Comparison of ENCODE assay signal across 24 mouse cellular contexts in the genomic region with DNA sequence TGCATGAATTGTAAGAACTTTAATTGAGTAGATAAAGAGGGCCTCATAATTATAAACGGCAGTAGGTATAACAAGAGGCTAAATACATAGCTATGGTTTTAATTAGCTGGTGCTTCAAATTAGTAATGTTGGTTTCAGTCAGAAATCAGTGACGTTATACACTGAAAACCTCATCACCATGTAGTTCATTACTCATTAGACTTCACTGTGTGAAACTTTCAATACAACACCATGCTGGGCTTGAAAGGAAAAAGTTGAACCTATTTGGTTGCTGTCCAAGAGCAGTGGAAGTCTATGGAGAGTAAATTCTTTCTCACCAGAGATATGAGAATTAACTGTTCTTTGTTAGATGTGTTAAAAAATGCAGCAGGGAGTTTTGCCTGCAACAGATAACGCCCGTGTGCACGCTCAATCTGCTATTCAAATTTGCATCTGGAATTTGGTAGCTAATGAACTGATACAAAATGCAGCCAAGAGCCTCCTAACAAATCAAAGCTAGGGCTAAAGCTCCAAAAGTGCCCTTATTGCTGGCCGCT.
DNase-seq lines count a peak whose midpoint lies in the region; ATAC-seq and TF ChIP-seq lines count a peak whose summit lies in the region.
"Had no signal": no experiment of that assay in that cellular context is flagged by ENCODE, and none has a peak within 500 bp of the region (broad histone marks: within the 10 kb centered on the region; RNA-seq: fewer than 3 reads in every experiment).

No protein-coding gene starts in this region.

- H3K9me3 ChIP-seq in hindbrain, embryonic 14.5 days (ENCODE audit: control insufficient read depth, low read length), result no peaks in the 10 kb centered on the region
- no peaks in the 10 kb centered on the region for H3K9me3 ChIP-seq in hindbrain, embryonic 11.5 days (ENCODE audit: control insufficient read depth, low read length)
- H3K9me3 ChIP-seq in forebrain, embryonic 13.5 days (replicated peaks), result no peaks in the 10 kb centered on the region
- H3K9me3 ChIP-seq in forebrain, embryonic 16.5 days (ENCODE audit: control insufficient read depth, low read length), result no peaks in the 10 kb centered on the region
- H3K9me3 ChIP-seq in heart, embryonic 11.5 days (replicated peaks; ENCODE audit: control insufficient read depth, low read length), result no peaks in the 10 kb centered on the region
- H3K9me3 ChIP-seq: G1E; heart, embryonic 13.5 days; hindbrain, embryonic 12.5 days; intestine, embryonic 15.5 days had no signal

- ATAC-seq in hindbrain, embryonic 14.5 days (ENCODE audit: low FRiP score), result no peak
- no peak for ATAC-seq in hindbrain, embryonic 11.5 days (ENCODE audit: low FRiP score)
- ATAC-seq in forebrain, embryonic 13.5 days, result peak; percentile 85; the same call in 1 of the 2 replicates
- ATAC-seq in forebrain, embryonic 16.5 days, result peak; percentile 58
- ATAC-seq in heart, embryonic 11.5 days (replicated peaks; ENCODE audit: insufficient number of reproducible peaks, low FRiP score, low TSS enrichment), result no peak
- ATAC-seq: hindbrain, embryonic 16.5 days; intestine, embryonic 15.5 days had no signal

- H3K4me2 ChIP-seq in hindbrain, embryonic 14.5 days (replicated peaks), result no peak overlapping the region
- H3K4me2 ChIP-seq in hindbrain, embryonic 11.5 days (replicated peaks; ENCODE audit: low read depth, low read length), result no peak overlapping the region
- H3K4me2 ChIP-seq in forebrain, embryonic 13.5 days, result no peak overlapping the region
- H3K4me2 ChIP-seq in forebrain, embryonic 16.5 days (ENCODE audit: low read length), result no peak overlapping the region
- no peak overlapping the region for H3K4me2 ChIP-seq in heart, embryonic 11.5 days
- H3K4me2 ChIP-seq: heart, embryonic 13.5 days; hindbrain, embryonic 12.5 days; intestine, embryonic 15.5 days had no signal

- DNase-seq in hindbrain, embryonic 14.5 days (ENCODE audit: low spot score), result no peak
- DNase-seq in hindbrain, embryonic 11.5 days (ENCODE audit: low spot score), result no peak
- peak; percentile 78 for DNase-seq in brain, embryonic 14.5 days (ENCODE audit: low read depth)
- no peak for DNase-seq in lung, adult 18-20 months
- DNase-seq: adrenal gland, adult 2 months; adrenal gland, postnatal 14 days; B cell, adult 2 months; cerebellum, adult 11-12 months; cerebellum, adult 8-10 months; cerebellum, postnatal 14 days; gastrocnemius, postnatal 25 days; heart, adult 18-20 months; heart, postnatal 14 days; heart, postnatal 4 days; kidney, adult 11 months had no signal

- H3K4me1 ChIP-seq in hindbrain, embryonic 14.5 days (replicated peaks; ENCODE audit: control insufficient read depth, insufficient read depth, low read length), result no peaks in the 10 kb centered on the region
- no peaks in the 10 kb centered on the region for H3K4me1 ChIP-seq in hindbrain, embryonic 11.5 days (replicated peaks; ENCODE audit: control insufficient read depth, insufficient read depth, low read length)
- H3K4me1 ChIP-seq in forebrain, embryonic 13.5 days, result peaks cover 5% of the 10 kb centered on the region; the same call in 1 of the 2 replicates
- H3K4me1 ChIP-seq in forebrain, embryonic 16.5 days (replicated peaks; ENCODE audit: control insufficient read depth, insufficient read depth, low read length), result no peaks in the 10 kb centered on the region; the same call in 1 of the 2 replicates
- H3K4me1 ChIP-seq in heart, embryonic 11.5 days (ENCODE audit: control insufficient read depth, insufficient read depth, low read length), result no peaks in the 10 kb centered on the region
- H3K4me1 ChIP-seq: heart, embryonic 13.5 days; hindbrain, embryonic 12.5 days; intestine, embryonic 15.5 days had no signal

- no peaks in the 10 kb centered on the region for H3K27me3 ChIP-seq in hindbrain, embryonic 14.5 days (ENCODE audit: control insufficient read depth, insufficient read depth, low read length)
- no peaks in the 10 kb centered on the region for H3K27me3 ChIP-seq in hindbrain, embryonic 11.5 days (ENCODE audit: control insufficient read depth, insufficient read depth, low read length)
- H3K27me3 ChIP-seq in forebrain, embryonic 13.5 days, result no peaks in the 10 kb centered on the region
- no peaks in the 10 kb centered on the region for H3K27me3 ChIP-seq in forebrain, embryonic 16.5 days (replicated peaks; ENCODE audit: control insufficient read depth, insufficient read depth, low read length)
- no peaks in the 10 kb centered on the region for H3K27me3 ChIP-seq in heart, embryonic 11.5 days (ENCODE audit: control insufficient read depth, insufficient read depth, low read length)
- H3K27me3 ChIP-seq: CH12.LX; heart, embryonic 13.5 days; hindbrain, embryonic 12.5 days; intestine, embryonic 15.5 days had no signal

- no peak overlapping the region for H3K4me3 ChIP-seq in hindbrain, embryonic 14.5 days (replicated peaks; ENCODE audit: low read length)
- no peak overlapping the region for H3K4me3 ChIP-seq in hindbrain, embryonic 11.5 days (ENCODE audit: low read depth, low read length)
- no peak overlapping the region for H3K4me3 ChIP-seq in forebrain, embryonic 13.5 days
- no peak overlapping the region for H3K4me3 ChIP-seq in forebrain, embryonic 16.5 days (replicated peaks; ENCODE audit: low read length)
- H3K4me3 ChIP-seq in heart, embryonic 11.5 days (ENCODE audit: low read depth, low read length), result no peak overlapping the region
- H3K4me3 ChIP-seq: heart, embryonic 13.5 days; hindbrain, embryonic 12.5 days; intestine, embryonic 15.5 days had no signal

- no peak overlapping the region for H3K9ac ChIP-seq in hindbrain, embryonic 14.5 days
- H3K9ac ChIP-seq in hindbrain, embryonic 11.5 days (ENCODE audit: low read depth, low read length), result no peak overlapping the region
- H3K9ac ChIP-seq in forebrain, embryonic 13.5 days, result no peak overlapping the region
- no peak overlapping the region for H3K9ac ChIP-seq in forebrain, embryonic 16.5 days (replicated peaks; ENCODE audit: low read depth, low read length)
- H3K9ac ChIP-seq in heart, embryonic 11.5 days (ENCODE audit: low read depth, low read length), result no peak overlapping the region
- H3K9ac ChIP-seq: heart, embryonic 13.5 days; hindbrain, embryonic 12.5 days; intestine, embryonic 15.5 days had no signal

- H3K36me3 ChIP-seq in hindbrain, embryonic 14.5 days (replicated peaks; ENCODE audit: control insufficient read depth, insufficient read depth), result no peaks in the 10 kb centered on the region
- H3K36me3 ChIP-seq in hindbrain, embryonic 11.5 days (ENCODE audit: control insufficient read depth, insufficient read depth, low read length), result no peaks in the 10 kb centered on the region
- H3K36me3 ChIP-seq in forebrain, embryonic 13.5 days (ENCODE audit: poor library complexity, severe bottlenecking), result no peaks in the 10 kb centered on the region
- no peaks in the 10 kb centered on the region for H3K36me3 ChIP-seq in forebrain, embryonic 16.5 days (ENCODE audit: control insufficient read depth, insufficient read depth)
- H3K36me3 ChIP-seq in heart, embryonic 11.5 days (ENCODE audit: control insufficient read depth, insufficient read depth, low read length), result no peaks in the 10 kb centered on the region
- H3K36me3 ChIP-seq: G1E; heart, embryonic 13.5 days; hindbrain, embryonic 12.5 days; intestine, embryonic 15.5 days had no signal

- 52% methylated on average over 6 of the region's 6 CpGs for WGBS in hindbrain, embryonic 14.5 days
- 70% methylated on average over 6 of the region's 6 CpGs for WGBS in hindbrain, embryonic 11.5 days
- WGBS in forebrain, embryonic 13.5 days, result 29% methylated on average over 6 of the region's 6 CpGs
- WGBS in forebrain, embryonic 16.5 days, result 16% methylated on average over 6 of the region's 6 CpGs
- WGBS in heart, embryonic 11.5 days (ENCODE audit: insufficient replicate concordance), result 70% methylated on average over 6 of the region's 6 CpGs

- no peak for TF ChIP-seq CTCF in brain, embryonic 14.5 days (IDR thresholded peaks at IDR 0.05; ENCODE audit: borderline replicate concordance, extremely low read depth, insufficient read depth, insufficient read length)

- no peak for TF ChIP-seq POLR2A in brain, embryonic 14.5 days (IDR thresholded peaks at IDR 0.05; ENCODE audit: borderline replicate concordance, extremely low read depth, insufficient read depth, insufficient read length, poor library complexity, severe bottlenecking)

- 0 out of 2 replicates have a peak overlapping the region, but pooled peaks have one; percentile 29 for H3K27ac ChIP-seq in hindbrain, embryonic 14.5 days
- H3K27ac ChIP-seq in hindbrain, embryonic 11.5 days (ENCODE audit: low read depth, low read length), result no peak overlapping the region
- H3K27ac ChIP-seq in forebrain, embryonic 13.5 days, result 0 out of 2 replicates have a peak overlapping the region, but pooled peaks have one; percentile 19
- H3K27ac ChIP-seq in forebrain, embryonic 16.5 days (ENCODE audit: low read length), result no peak overlapping the region
- H3K27ac ChIP-seq in heart, embryonic 11.5 days (ENCODE audit: low read depth, low read length), result no peak overlapping the region
- H3K27ac ChIP-seq: heart, embryonic 13.5 days; hindbrain, embryonic 12.5 days; intestine, embryonic 15.5 days had no signal

Comparison
In these comparisons a context has a peak if more than half of its experiments do, and no peak if none do; other contexts are left out.
1. H3K27ac ChIP-seq: peak in hindbrain, embryonic 14.5 days (single experiment) and forebrain, embryonic 13.5 days (single experiment); none in hindbrain, embryonic 11.5 days (single experiment), forebrain, embryonic 16.5 days (single experiment) and heart, embryonic 11.5 days (single experiment).
2. ATAC-seq: peak in forebrain, embryonic 13.5 days (single experiment) and forebrain, embryonic 16.5 days (single experiment); none in hindbrain, embryonic 14.5 days (single experiment), hindbrain, embryonic 11.5 days (single experiment) and heart, embryonic 11.5 days (single experiment).